Mouse (Mus musculus): ENCODE data around the gene Bcas3. TPM values are rescaled to one million over a fixed set of nuclear protein-coding genes. Genes with fewer than 3 reads are reported as not detected.

The Bcas3 gene
- 30.8 and 32.5 TPM in 2 replicates for polyA plus RNA-seq (2015; fragmentation: Nextera tagmentation; extraction: Ambion mirVana)

GRCm38 (mm10) chr11:85352539-85353380, at the start of gene Bcas3:
Gene Bcas3 (plus strand): TSS chr11:85353167.
- WGBS: under 1% methylated on average over 47 of the region's 47 CpGs
- ATAC-seq (ENCODE audit: borderline replicate concordance, extremely low read depth, low FRiP score, low TSS enrichment): peak; percentile 99
- Histone ChIP-seq H3K36me3 (no peaks in the 10 kb centered on the region), H3K4me2 (peak within 1 kb of the TSS; percentile 88), H3K9ac (peak within 1 kb of the TSS; percentile 82), H3K4me3 (peak within 1 kb of the TSS; percentile 83), H3K27me3 (no peaks in the 10 kb centered on the region), H3K27ac (peak within 1 kb of the TSS; percentile 39; the same call in 1 of the 2 replicates), H3K4me1 (peaks cover 9% of the 10 kb centered on the region), H3K9me3 (no peaks in the 10 kb centered on the region)

GRCm38 (mm10) chr11:85306577-85307260, 46.2 kb upstream of the Bcas3 start:
- no peak overlapping the region for H3K27ac ChIP-seq
- no peak overlapping the region for H3K4me3 ChIP-seq
- no peaks in the 10 kb centered on the region for H3K4me1 ChIP-seq
- H3K9ac ChIP-seq: no peak overlapping the region
- H3K27me3 ChIP-seq: no peaks in the 10 kb centered on the region
- H3K9me3 ChIP-seq: no peaks in the 10 kb centered on the region
- no peak for ATAC-seq (ENCODE audit: borderline replicate concordance, extremely low read depth, low FRiP score, low TSS enrichment)
- 47% methylated on average over 4 of the region's 4 CpGs for WGBS
- no peak overlapping the region for H3K4me2 ChIP-seq
- no peaks in the 10 kb centered on the region for H3K36me3 ChIP-seq

GRCm38 (mm10) chr11:85308799-85309198, 44.2 kb upstream of the Bcas3 start:
- no peaks in the 10 kb centered on the region for H3K36me3 ChIP-seq
- H3K4me1 ChIP-seq: peaks cover 8% of the 10 kb centered on the region
- no peak for ATAC-seq (ENCODE audit: borderline replicate concordance, extremely low read depth, low FRiP score, low TSS enrichment)
- no peak overlapping the region for H3K27ac ChIP-seq
- H3K4me3 ChIP-seq: no peak overlapping the region
- no peak overlapping the region for H3K9ac ChIP-seq
- H3K9me3 ChIP-seq: no peaks in the 10 kb centered on the region
- H3K27me3 ChIP-seq: no peaks in the 10 kb centered on the region
- 71% methylated on average over 2 of the region's 2 CpGs for WGBS
- no peak overlapping the region for H3K4me2 ChIP-seq

- peak overlapping the region; percentile 81 for H3K4me2 ChIP-seq
- ATAC-seq (ENCODE audit: borderline replicate concordance, extremely low read depth, low FRiP score, low TSS enrichment): no peak
- no peaks in the 10 kb centered on the region for H3K36me3 ChIP-seq
- WGBS: under 1% methylated on average over 15 of the region's 15 CpGs
- H3K4me1 ChIP-seq: peaks cover 8% of the 10 kb centered on the region
- peak overlapping the region; percentile 92 for H3K27ac ChIP-seq
- peak overlapping the region; percentile 78 for H3K4me3 ChIP-seq
- H3K9me3 ChIP-seq: no peaks in the 10 kb centered on the region
- peak overlapping the region; percentile 56 for H3K9ac ChIP-seq
- H3K27me3 ChIP-seq: no peaks in the 10 kb centered on the region
Observed at GRCm38 (mm10) chr11:85310407-85310712, 42.6 kb upstream of the Bcas3 start.

GRCm38 (mm10) chr11:85310713-85311574, 42.0 kb upstream of the Bcas3 start, which contains the start of gene Ppm1d:
Gene Ppm1d (plus strand): TSS chr11:85311244.
- H3K9ac ChIP-seq: peak within 1 kb of the TSS; percentile 87
- under 1% methylated on average over 77 of the region's 78 CpGs for WGBS
- H3K4me1 ChIP-seq: peaks cover 8% of the 10 kb centered on the region
- ATAC-seq (ENCODE audit: borderline replicate concordance, extremely low read depth, low FRiP score, low TSS enrichment): peak; percentile 93
- no peaks in the 10 kb centered on the region for H3K9me3 ChIP-seq
- H3K36me3 ChIP-seq: no peaks in the 10 kb centered on the region
- H3K27ac ChIP-seq: peak within 1 kb of the TSS; percentile 92
- no peaks in the 10 kb centered on the region for H3K27me3 ChIP-seq
- H3K4me3 ChIP-seq: peak within 1 kb of the TSS; percentile 78
- H3K4me2 ChIP-seq: peak within 1 kb of the TSS; percentile 82

- Histone ChIP-seq H3K27ac (peak overlapping the region; percentile 92), H3K4me2 (peak overlapping the region; percentile 82), H3K9me3 (no peaks in the 10 kb centered on the region), H3K27me3 (no peaks in the 10 kb centered on the region), H3K9ac (peak overlapping the region; percentile 87), H3K4me3 (peak overlapping the region; percentile 78), H3K36me3 (no peaks in the 10 kb centered on the region), H3K4me1 (peaks cover 8% of the 10 kb centered on the region)
- peak; percentile 24; the same call in 1 of the 2 replicates for ATAC-seq (ENCODE audit: borderline replicate concordance, extremely low read depth, low FRiP score, low TSS enrichment)
- WGBS: under 1% methylated on average over 48 of the region's 56 CpGs
Observed at GRCm38 (mm10) chr11:85311645-85312490, 41.1 kb upstream of the Bcas3 start.

- Histone ChIP-seq H3K27ac (no peak overlapping the region), H3K9ac (no peak overlapping the region; the same call in 1 of the 2 replicates), H3K9me3 (no peaks in the 10 kb centered on the region), H3K4me3 (peak overlapping the region; percentile 78), H3K27me3 (no peaks in the 10 kb centered on the region), H3K4me2 (peak overlapping the region; percentile 82), H3K36me3 (no peaks in the 10 kb centered on the region), H3K4me1 (peaks cover 8% of the 10 kb centered on the region)
- peak; percentile 21; the same call in 1 of the 2 replicates for ATAC-seq (ENCODE audit: borderline replicate concordance, extremely low read depth, low FRiP score, low TSS enrichment)
- WGBS: 14% methylated on average over 2 of the region's 2 CpGs
Observed at GRCm38 (mm10) chr11:85312818-85313217, 40.1 kb upstream of the Bcas3 start.

GRCm38 (mm10) chr11:85313361-85313760, 39.6 kb upstream of the Bcas3 start:
- Histone ChIP-seq H3K4me3 (peak overlapping the region; percentile 78), H3K9me3 (no peaks in the 10 kb centered on the region), H3K27me3 (no peaks in the 10 kb centered on the region), H3K36me3 (no peaks in the 10 kb centered on the region), H3K4me2 (peak overlapping the region; percentile 82), H3K27ac (no peak overlapping the region), H3K9ac (no peak overlapping the region), H3K4me1 (peaks cover 8% of the 10 kb centered on the region)
- ATAC-seq (ENCODE audit: borderline replicate concordance, extremely low read depth, low FRiP score, low TSS enrichment): no peak
- 81% methylated on average over 3 of the region's 3 CpGs for WGBS

GRCm38 (mm10) chr11:85323567-85324330, 29.2 kb upstream of the Bcas3 start:
- no peaks in the 10 kb centered on the region for H3K4me1 ChIP-seq
- no peak overlapping the region for H3K4me2 ChIP-seq
- no peaks in the 10 kb centered on the region for H3K36me3 ChIP-seq
- no peaks in the 10 kb centered on the region for H3K27me3 ChIP-seq
- no peaks in the 10 kb centered on the region for H3K9me3 ChIP-seq
- no peak overlapping the region for H3K9ac ChIP-seq
- H3K27ac ChIP-seq: no peak overlapping the region
- WGBS: 86% methylated on average over 9 of the region's 9 CpGs
- ATAC-seq (ENCODE audit: borderline replicate concordance, extremely low read depth, low FRiP score, low TSS enrichment): no peak
- no peak overlapping the region for H3K4me3 ChIP-seq

GRCm38 (mm10) chr11:85328717-85329116, 24.2 kb upstream of the Bcas3 start:
- ATAC-seq (ENCODE audit: borderline replicate concordance, extremely low read depth, low FRiP score, low TSS enrichment): no peak
- H3K4me2 ChIP-seq: no peak overlapping the region
- peaks cover 26% of the 10 kb centered on the region for H3K36me3 ChIP-seq
- H3K27ac ChIP-seq: no peak overlapping the region
- H3K9ac ChIP-seq: no peak overlapping the region
- no peaks in the 10 kb centered on the region for H3K9me3 ChIP-seq
- H3K4me1 ChIP-seq: no peaks in the 10 kb centered on the region
- WGBS: 95% methylated on average over 3 of the region's 3 CpGs
- no peaks in the 10 kb centered on the region for H3K27me3 ChIP-seq
- H3K4me3 ChIP-seq: no peak overlapping the region

All from lung, embryonic 15.5 days (tissue).